Mouse (Mus musculus): Measurements from ENCODE around the gene Gramd1a. TPM values are rescaled to one million over a fixed set of nuclear protein-coding genes. Genes with fewer than 3 reads are reported as not detected.

The Gramd1a gene
- polyA plus RNA-seq (2015; fragmentation: Nextera tagmentation; extraction: Ambion mirVana), result 68.2 and 70.9 TPM in 2 replicates

- 58% methylated on average over 5 of the region's 5 CpGs for WGBS
- no peak for ATAC-seq (ENCODE audit: insufficient number of reproducible peaks, low FRiP score, low TSS enrichment, low read depth)
- Histone ChIP-seq H3K9ac (no peak within 1 kb of the TSS), H3K9me3 (no peaks in the 10 kb centered on the region), H3K4me3 (no peak within 1 kb of the TSS), H3K27me3 (no peaks in the 10 kb centered on the region), H3K4me1 (peaks cover 17% of the 10 kb centered on the region), H3K4me2 (no peak within 1 kb of the TSS), H3K36me3 (no peaks in the 10 kb centered on the region), H3K27ac (peak within 1 kb of the TSS; percentile 30; the same call in 1 of the 2 replicates)
Measured at GRCm38 (mm10) chr7:31155296-31156033, at the start of gene Gramd1a. Gene Gramd1a, minus strand, starts transcription at chr7:31155896.

GRCm38 (mm10) chr7:31195591-31196307 is 40.1 kb upstream of the Gramd1a start:
- H3K4me1 ChIP-seq, result no peaks in the 10 kb centered on the region
- no peaks in the 10 kb centered on the region for H3K36me3 ChIP-seq
- 78% methylated on average over 3 of the region's 3 CpGs for WGBS
- no peak for ATAC-seq (ENCODE audit: insufficient number of reproducible peaks, low FRiP score, low TSS enrichment, low read depth)
- no peaks in the 10 kb centered on the region for H3K27me3 ChIP-seq
- H3K4me3 ChIP-seq, result no peak overlapping the region
- H3K4me2 ChIP-seq, result no peak overlapping the region
- no peaks in the 10 kb centered on the region for H3K9me3 ChIP-seq
- H3K9ac ChIP-seq, result no peak overlapping the region
- no peak overlapping the region for H3K27ac ChIP-seq

GRCm38 (mm10) chr7:31184711-31185110 is 29.0 kb upstream of the Gramd1a start:
- H3K9me3 ChIP-seq, result no peaks in the 10 kb centered on the region
- H3K36me3 ChIP-seq, result no peaks in the 10 kb centered on the region
- H3K27me3 ChIP-seq, result no peaks in the 10 kb centered on the region
- no peak overlapping the region for H3K4me3 ChIP-seq
- 78% methylated on average over 4 of the region's 4 CpGs for WGBS
- ATAC-seq (ENCODE audit: insufficient number of reproducible peaks, low FRiP score, low TSS enrichment, low read depth), result no peak
- no peak overlapping the region for H3K27ac ChIP-seq
- no peaks in the 10 kb centered on the region for H3K4me1 ChIP-seq
- H3K4me2 ChIP-seq, result no peak overlapping the region
- H3K9ac ChIP-seq, result no peak overlapping the region

DNA sequence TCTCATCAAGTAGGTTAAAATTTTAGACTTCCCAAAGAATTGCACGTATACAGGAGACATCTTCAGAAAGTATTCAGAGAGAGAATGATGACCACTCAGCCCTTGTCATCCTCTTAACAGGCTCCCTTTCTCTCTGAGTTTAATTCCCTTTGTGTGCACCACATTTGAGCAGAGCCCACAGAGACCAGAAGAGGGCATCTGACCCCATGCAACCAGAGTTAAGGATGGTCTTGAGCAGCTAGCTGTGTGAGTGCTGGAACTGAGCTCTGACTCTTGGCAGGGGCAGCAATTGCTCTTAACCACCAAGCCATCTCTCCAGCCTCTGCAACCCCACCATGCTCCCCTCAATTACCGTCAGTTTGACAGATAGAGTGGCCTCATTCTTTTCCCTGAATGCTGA is 27.2 kb upstream of the Gramd1a start:
- peaks cover 13% of the 10 kb centered on the region for H3K27me3 ChIP-seq
- H3K9ac ChIP-seq, result no peak overlapping the region
- no peak overlapping the region for H3K27ac ChIP-seq
- no peak overlapping the region for H3K4me3 ChIP-seq
- H3K4me2 ChIP-seq, result no peak overlapping the region
- H3K4me1 ChIP-seq, result no peaks in the 10 kb centered on the region
- ATAC-seq (ENCODE audit: insufficient number of reproducible peaks, low FRiP score, low TSS enrichment, low read depth), result no peak
- 37% methylated on average over 2 of the region's 2 CpGs for WGBS
- no peaks in the 10 kb centered on the region for H3K36me3 ChIP-seq
- H3K9me3 ChIP-seq, result no peaks in the 10 kb centered on the region

DNA sequence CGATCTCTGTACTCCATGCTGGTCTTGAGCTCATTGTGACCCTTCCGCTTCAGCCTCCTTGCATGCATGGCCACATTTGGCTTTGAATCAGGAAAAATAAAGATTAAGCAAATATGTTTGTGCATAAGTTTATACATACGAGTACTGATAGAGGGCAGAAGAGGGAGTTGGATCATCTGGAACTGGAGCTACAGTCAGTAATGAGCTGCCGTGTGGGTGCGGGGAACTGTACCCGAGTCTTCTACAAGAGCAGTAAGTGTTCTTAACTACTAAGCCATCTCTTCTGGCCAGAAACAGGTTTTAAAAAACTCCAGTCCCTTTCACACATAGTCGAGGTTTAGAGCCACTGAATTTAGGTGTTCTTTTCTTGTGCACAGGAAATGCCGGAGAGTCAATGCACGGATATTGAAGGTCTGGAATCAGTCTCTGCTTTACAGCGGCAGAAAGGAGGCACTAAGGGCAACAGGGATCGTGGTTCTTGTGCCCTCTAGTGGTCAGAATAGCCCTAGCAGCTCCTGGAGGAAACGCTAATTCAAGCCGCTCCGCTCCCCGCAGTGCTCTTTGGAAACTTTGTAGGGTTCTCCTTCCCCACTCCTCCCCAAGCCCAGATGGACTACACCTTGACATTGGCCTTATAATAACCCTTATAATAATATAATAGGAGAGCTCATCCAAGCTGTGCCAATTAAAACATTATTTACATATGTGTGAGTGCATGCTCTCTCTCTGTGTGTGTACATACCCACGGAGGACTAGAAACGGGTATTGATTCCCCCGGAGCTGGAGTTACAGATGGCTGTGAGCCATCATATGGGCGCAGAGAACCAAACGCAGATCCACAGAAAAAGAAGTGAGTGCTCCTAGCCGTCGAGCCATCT is 21.4 kb upstream of the Gramd1a start:
- peak overlapping the region; percentile 47; the same call in 1 of the 2 replicates for H3K27ac ChIP-seq
- H3K4me3 ChIP-seq, result peak overlapping the region; percentile 24
- peak overlapping the region; percentile 33; the same call in 1 of the 2 replicates for H3K4me2 ChIP-seq
- H3K4me1 ChIP-seq, result peaks cover 2% of the 10 kb centered on the region; the same call in 1 of the 2 replicates
- ATAC-seq (ENCODE audit: insufficient number of reproducible peaks, low FRiP score, low TSS enrichment, low read depth), result peak; percentile 64; the same call in 1 of the 2 replicates
- H3K9me3 ChIP-seq, result no peaks in the 10 kb centered on the region
- H3K36me3 ChIP-seq, result no peaks in the 10 kb centered on the region
- WGBS, result 24% methylated on average over 22 of the region's 22 CpGs
- no peak overlapping the region for H3K9ac ChIP-seq
- peaks cover 19% of the 10 kb centered on the region for H3K27me3 ChIP-seq

DNA sequence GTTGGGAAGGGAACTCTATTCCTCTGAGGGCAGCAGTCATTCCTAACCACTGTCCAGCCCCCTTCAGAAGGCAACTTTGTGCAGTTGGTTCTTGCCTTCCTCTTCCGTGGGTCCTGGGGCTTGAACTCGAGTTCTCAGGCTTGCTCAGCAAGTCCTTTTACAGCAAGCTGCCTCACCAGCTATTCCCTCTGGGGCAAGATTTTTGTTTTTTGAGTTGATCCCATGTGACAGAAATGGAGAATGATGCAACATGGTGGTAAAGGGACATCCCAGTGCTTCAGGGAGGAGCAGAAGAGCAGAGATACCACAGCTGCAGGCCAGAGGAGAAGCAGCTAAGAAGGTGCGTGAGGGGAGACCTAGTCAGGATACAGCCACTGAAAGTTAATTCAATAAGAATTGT is 19.4 kb upstream of the Gramd1a start:
- 79% methylated on average over 3 of the region's 3 CpGs for WGBS
- Histone ChIP-seq H3K27me3 (peaks cover 19% of the 10 kb centered on the region), H3K36me3 (no peaks in the 10 kb centered on the region), H3K27ac (no peak overlapping the region), H3K4me2 (no peak overlapping the region), H3K9ac (no peak overlapping the region), H3K9me3 (no peaks in the 10 kb centered on the region), H3K4me3 (no peak overlapping the region), H3K4me1 (peaks cover 2% of the 10 kb centered on the region; the same call in 1 of the 2 replicates)
- ATAC-seq (ENCODE audit: insufficient number of reproducible peaks, low FRiP score, low TSS enrichment, low read depth), result no peak

DNA sequence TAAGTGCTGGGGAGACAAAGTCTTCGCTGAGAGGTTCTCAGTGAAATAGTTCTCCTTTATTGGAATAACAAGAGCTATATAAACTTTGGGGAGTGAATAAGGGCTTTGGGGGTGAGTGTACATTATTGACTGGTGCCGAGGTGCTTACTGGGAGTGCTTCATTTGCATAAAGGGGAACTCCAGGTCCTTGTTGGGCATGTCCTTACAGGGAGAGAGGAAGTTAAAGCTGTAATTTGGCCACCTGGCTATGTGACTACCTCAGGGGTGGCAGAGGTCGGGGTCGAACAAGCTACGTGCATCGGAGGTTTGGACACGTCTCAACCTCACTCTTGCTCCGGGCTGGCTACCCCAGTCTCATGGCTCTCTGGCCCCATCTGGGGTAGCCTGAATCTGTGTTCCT is 18.8 kb upstream of the Gramd1a start:
- Histone ChIP-seq H3K4me1 (peaks cover 2% of the 10 kb centered on the region; the same call in 1 of the 2 replicates), H3K36me3 (no peaks in the 10 kb centered on the region), H3K9ac (no peak overlapping the region), H3K4me2 (no peak overlapping the region), H3K9me3 (no peaks in the 10 kb centered on the region), H3K27ac (no peak overlapping the region), H3K4me3 (no peak overlapping the region), H3K27me3 (peaks cover 19% of the 10 kb centered on the region)
- ATAC-seq (ENCODE audit: insufficient number of reproducible peaks, low FRiP score, low TSS enrichment, low read depth), result no peak
- 59% methylated on average over 8 of the region's 8 CpGs for WGBS

GRCm38 (mm10) chr7:31172238-31172637 is 16.5 kb upstream of the Gramd1a start:
- H3K4me3 ChIP-seq, result no peak overlapping the region
- H3K36me3 ChIP-seq, result no peaks in the 10 kb centered on the region
- ATAC-seq (ENCODE audit: insufficient number of reproducible peaks, low FRiP score, low TSS enrichment, low read depth), result no peak
- no peaks in the 10 kb centered on the region for H3K27me3 ChIP-seq
- 13% methylated on average over 2 of the region's 2 CpGs for WGBS
- no peaks in the 10 kb centered on the region for H3K9me3 ChIP-seq
- no peak overlapping the region for H3K4me2 ChIP-seq
- no peak overlapping the region for H3K9ac ChIP-seq
- no peak overlapping the region for H3K27ac ChIP-seq
- H3K4me1 ChIP-seq, result peaks cover 2% of the 10 kb centered on the region; the same call in 1 of the 2 replicates

DNA sequence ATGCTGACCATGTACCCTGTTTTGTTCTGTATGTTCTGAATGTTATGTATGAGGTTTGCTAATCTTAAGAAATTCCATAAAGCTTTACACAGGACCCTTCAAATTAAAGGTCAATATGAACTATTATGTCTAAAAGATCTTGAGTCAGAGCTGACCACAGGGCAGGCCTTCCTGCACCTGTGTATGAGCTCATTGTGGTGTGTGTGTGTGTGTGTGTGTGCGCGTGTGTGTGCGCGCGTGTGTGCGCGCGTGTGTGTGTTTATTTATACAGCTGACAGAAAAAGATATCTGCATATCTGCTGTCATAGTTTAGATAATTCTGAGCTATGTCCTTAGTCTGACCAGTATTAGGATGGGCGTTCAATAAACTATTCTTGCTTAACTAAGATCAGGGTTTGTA is 14.8 kb upstream of the Gramd1a start:
- Histone ChIP-seq H3K27me3 (no peaks in the 10 kb centered on the region), H3K4me3 (no peak overlapping the region), H3K4me2 (no peak overlapping the region), H3K27ac (no peak overlapping the region), H3K9me3 (no peaks in the 10 kb centered on the region), H3K36me3 (no peaks in the 10 kb centered on the region), H3K4me1 (no peaks in the 10 kb centered on the region), H3K9ac (no peak overlapping the region)
- no peak for ATAC-seq (ENCODE audit: insufficient number of reproducible peaks, low FRiP score, low TSS enrichment, low read depth)
- WGBS, result 97% methylated on average over 9 of the region's 9 CpGs

- H3K27me3 ChIP-seq, result no peaks in the 10 kb centered on the region
- H3K27ac ChIP-seq, result no peak overlapping the region
- H3K4me1 ChIP-seq, result no peaks in the 10 kb centered on the region
- H3K36me3 ChIP-seq, result no peaks in the 10 kb centered on the region
- WGBS, result 30% methylated on average over 8 of the region's 8 CpGs
- ATAC-seq (ENCODE audit: insufficient number of reproducible peaks, low FRiP score, low TSS enrichment, low read depth), result no peak
- no peak overlapping the region for H3K4me2 ChIP-seq
- H3K9ac ChIP-seq, result no peak overlapping the region
- H3K9me3 ChIP-seq, result no peaks in the 10 kb centered on the region
- H3K4me3 ChIP-seq, result no peak overlapping the region
Measured at GRCm38 (mm10) chr7:31168412-31168811, 12.7 kb upstream of the Gramd1a start.

- Histone ChIP-seq H3K27me3 (no peaks in the 10 kb centered on the region), H3K36me3 (no peaks in the 10 kb centered on the region), H3K9me3 (no peaks in the 10 kb centered on the region), H3K9ac (no peak overlapping the region), H3K27ac (no peak overlapping the region), H3K4me2 (no peak overlapping the region), H3K4me1 (no peaks in the 10 kb centered on the region), H3K4me3 (no peak overlapping the region)
- WGBS, result 39% methylated on average over 1 of the region's 1 CpGs
- no peak for ATAC-seq (ENCODE audit: insufficient number of reproducible peaks, low FRiP score, low TSS enrichment, low read depth)
Measured at GRCm38 (mm10) chr7:31164748-31165147, 9.1 kb upstream of the Gramd1a start.
